Mouse (Mus musculus) liver, embryonic 13.5 days (tissue): ENCODE data around the gene Dapl1. TPM values are rescaled to one million over a fixed set of nuclear protein-coding genes. Genes with fewer than 3 reads are reported as not detected.

Source experiments
- ATAC-seq: fragments of 200-750 bp; cut with Nextera tagmentation; 2 replicates; pipeline ENCODE4 v1.8.0; 2017; ENCODE audit warnings: low read depth, mild to moderate bottlenecking, moderate number of reproducible peaks, moderate library complexity
- DNase-seq: peaks from one replicate; pipeline ENCODE4 v3.0.0; 2022
- H3K27ac ChIP-seq: fragments of 300-500 bp; sonication (generic); 2 replicates; pipeline ENCODE4 v1.5.1; 2015; ENCODE audit warnings: moderate library complexity, mild to moderate bottlenecking, inconsistent platforms
- H3K27me3 ChIP-seq: fragments of 300-500 bp; sonication (generic); 2 replicates; pipeline ENCODE4 v1.6.1; 2015; ENCODE audit warnings: mild to moderate bottlenecking, inconsistent platforms
- H3K36me3 ChIP-seq: fragments of 300-500 bp; sonication (generic); 2 replicates; pipeline ENCODE4 v1.6.1; 2015; ENCODE audit warnings: mild to moderate bottlenecking, inconsistent platforms
- H3K4me1 ChIP-seq: fragments of 300-500 bp; sonication (generic); replicated peaks from 2 replicates; pipeline ENCODE4 v1.6.1; 2015; ENCODE audit warnings: inconsistent platforms
- H3K4me2 ChIP-seq: fragments of 300-500 bp; sonication (generic); 2 replicates; pipeline ENCODE4 v1.6.1; 2015; ENCODE audit warnings: inconsistent platforms, mild to moderate bottlenecking, moderate library complexity
- H3K4me3 ChIP-seq: fragments of 300-500 bp; sonication (generic); replicated peaks from 2 replicates; pipeline ENCODE4 v1.5.1; 2015; ENCODE audit warnings: mild to moderate bottlenecking, inconsistent platforms
- H3K9ac ChIP-seq: fragments of 300-500 bp; sonication (generic); 2 replicates; pipeline ENCODE4 v1.6.1; 2015; ENCODE audit warnings: mild to moderate bottlenecking, inconsistent platforms
- H3K9me3 ChIP-seq: fragments of 300-500 bp; sonication (generic); replicated peaks from 2 replicates; pipeline ENCODE4 v1.6.1; 2016; ENCODE audit warnings: inconsistent platforms
- WGBS: fragments of 180-500 bp; shearing (Covaris S2); methylation state at CpG from one replicate; pipeline ENCODE4 v1.1.7; 2015; ENCODE audit not compliant: insufficient replicate concordance; 5-methylcytosine and 5-hydroxymethylcytosine counted together
- polyA plus RNA-seq: library from polyadenylated mRNA; unstranded; fragments of >200 nt; fragmentation: Nextera tagmentation; extraction: Ambion mirVana; gene quantifications from 2 replicates; pipeline ENCODE4 v1.2.1, GENCODE M21; 2015

Gene Dapl1
- polyA plus RNA-seq, 1 experiment from 2014 or later: 0.18 TPM

GRCm38 (mm10) chr2:59452102-59452501 is 32.4 kb upstream of the Dapl1 start:
- DNase-seq (no peak), ATAC-seq (no peak)
- Histone ChIP-seq H3K27me3 (no peaks in the 10 kb centered on the region), H3K9me3 (no peaks in the 10 kb centered on the region), H3K9ac (no peak overlapping the region), H3K36me3 (no peaks in the 10 kb centered on the region), H3K27ac (no peak overlapping the region), H3K4me1 (no peaks in the 10 kb centered on the region), H3K4me2 (no peak overlapping the region), H3K4me3 (no peak overlapping the region)
- 42% methylated on average over 3 of the region's 3 CpGs for whole genome bisulfite sequencing

GRCm38 (mm10) chr2:59462086-59462485 is 22.4 kb upstream of the Dapl1 start:
- Histone ChIP-seq H3K27me3 (no peaks in the 10 kb centered on the region), H3K9me3 (no peaks in the 10 kb centered on the region), H3K4me1 (no peaks in the 10 kb centered on the region), H3K9ac (no peak overlapping the region), H3K36me3 (no peaks in the 10 kb centered on the region), H3K27ac (no peak overlapping the region), H3K4me3 (no peak overlapping the region), H3K4me2 (no peak overlapping the region)
- ATAC-seq: no peak
- no peak for DNase-seq
- WGBS: 42% methylated on average over 6 of the region's 6 CpGs

DNA sequence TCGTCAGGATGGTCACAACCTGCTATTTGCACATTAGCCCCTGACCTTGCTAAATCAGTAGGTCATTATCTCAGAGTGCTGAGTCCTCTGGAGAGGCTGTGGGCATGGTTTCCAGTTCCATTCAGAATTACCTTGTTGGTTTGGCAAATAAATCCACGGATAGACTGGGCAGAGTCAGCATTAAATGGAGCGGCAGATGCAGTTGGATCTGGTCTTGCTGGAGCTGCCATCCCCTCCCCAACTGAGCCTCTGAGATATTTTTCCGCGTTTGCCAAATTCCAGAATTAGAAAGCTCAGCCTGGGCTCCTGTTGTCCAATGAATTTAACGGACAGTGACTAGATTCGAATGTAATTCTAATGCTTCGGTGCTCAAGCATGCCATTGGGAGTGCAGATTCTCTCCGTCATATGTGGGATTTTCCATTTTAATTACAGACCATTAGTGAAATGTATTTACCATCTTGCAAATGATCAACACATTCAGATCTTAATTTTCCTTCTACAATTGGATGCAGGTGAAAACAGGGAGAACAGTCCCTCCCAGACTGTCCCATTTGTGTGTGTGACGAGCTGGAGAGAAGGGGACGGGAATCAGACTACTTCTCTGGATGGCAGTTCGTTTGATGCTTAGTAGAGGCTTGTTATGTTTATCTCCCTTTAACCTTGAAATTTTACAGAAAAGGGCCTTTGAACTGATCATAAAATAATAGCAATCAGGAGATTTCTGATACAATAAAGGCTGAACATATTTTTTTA is 20.8 kb upstream of the Dapl1 start:
- Histone ChIP-seq H3K9ac (no peak overlapping the region), H3K27ac (no peak overlapping the region), H3K36me3 (no peaks in the 10 kb centered on the region), H3K4me2 (no peak overlapping the region), H3K4me3 (no peak overlapping the region), H3K4me1 (no peaks in the 10 kb centered on the region), H3K27me3 (no peaks in the 10 kb centered on the region), H3K9me3 (no peaks in the 10 kb centered on the region)
- 65% methylated on average over 12 of the region's 12 CpGs for WGBS
- no peak for DNase-seq
- ATAC-seq: no peak

DNA sequence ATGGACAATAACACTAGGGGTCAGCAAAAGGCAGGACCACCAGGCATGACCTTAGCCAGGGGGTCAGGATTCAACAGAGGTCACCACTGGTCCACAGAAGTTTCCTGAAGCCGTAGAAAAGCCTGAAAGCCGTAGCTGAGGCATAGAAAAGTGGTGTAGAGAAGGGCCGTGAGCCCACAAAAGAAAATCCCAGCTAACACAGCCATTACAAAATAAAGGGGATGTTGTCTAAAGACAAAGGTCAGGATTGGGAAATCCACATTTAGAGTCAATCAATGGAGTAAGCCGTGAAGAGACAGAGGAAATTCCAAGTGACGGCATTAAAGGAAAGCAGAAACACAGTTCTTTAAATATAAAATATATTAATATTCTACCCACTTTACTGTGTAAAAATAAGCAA is 18.8 kb upstream of the Dapl1 start:
- H3K9me3 ChIP-seq: no peaks in the 10 kb centered on the region
- H3K4me3 ChIP-seq: no peak overlapping the region
- no peak overlapping the region; the same call in 1 of the 2 replicates for H3K27ac ChIP-seq
- no peak for ATAC-seq
- no peak overlapping the region for H3K4me2 ChIP-seq
- no peak overlapping the region for H3K9ac ChIP-seq
- no peaks in the 10 kb centered on the region for H3K36me3 ChIP-seq
- no peaks in the 10 kb centered on the region for H3K27me3 ChIP-seq
- no peaks in the 10 kb centered on the region for H3K4me1 ChIP-seq
- no peak for DNase-seq
- WGBS: 62% methylated on average over 5 of the region's 5 CpGs

DNA sequence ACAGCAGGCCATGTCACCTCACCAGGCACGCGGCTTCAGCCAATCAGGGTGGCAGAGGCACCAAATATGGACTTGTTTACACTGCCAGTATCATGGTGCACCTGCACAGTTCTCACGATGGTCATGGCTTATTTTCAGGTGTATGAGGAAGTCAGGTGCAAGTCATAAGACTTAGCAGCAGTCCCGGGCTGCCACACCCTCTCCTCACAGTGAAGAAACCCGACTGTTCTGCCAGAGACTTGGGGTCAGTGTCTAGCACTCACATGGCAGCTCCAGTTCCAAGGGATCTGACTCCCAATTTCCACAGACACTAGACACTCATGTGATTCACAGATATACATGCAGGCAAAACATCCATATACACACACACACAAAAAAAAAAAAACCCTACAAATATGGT is 18.1 kb upstream of the Dapl1 start:
- no peaks in the 10 kb centered on the region for H3K27me3 ChIP-seq
- no peak overlapping the region for H3K9ac ChIP-seq
- no peak overlapping the region for H3K27ac ChIP-seq
- DNase-seq (no peak), ATAC-seq (no peak)
- no peaks in the 10 kb centered on the region for H3K4me1 ChIP-seq
- no peaks in the 10 kb centered on the region for H3K9me3 ChIP-seq
- 57% methylated on average over 5 of the region's 5 CpGs for WGBS
- H3K4me2 ChIP-seq: no peak overlapping the region
- H3K4me3 ChIP-seq: no peak overlapping the region
- H3K36me3 ChIP-seq: no peaks in the 10 kb centered on the region

GRCm38 (mm10) chr2:59467085-59467484 is 17.4 kb upstream of the Dapl1 start:
- H3K27me3 ChIP-seq: no peaks in the 10 kb centered on the region
- H3K4me2 ChIP-seq: no peak overlapping the region
- H3K36me3 ChIP-seq: no peaks in the 10 kb centered on the region
- no peak for ATAC-seq
- no peak for DNase-seq
- H3K4me3 ChIP-seq: no peak overlapping the region
- 57% methylated on average over 4 of the region's 4 CpGs for WGBS
- H3K4me1 ChIP-seq: no peaks in the 10 kb centered on the region
- H3K9me3 ChIP-seq: no peaks in the 10 kb centered on the region
- no peak overlapping the region for H3K9ac ChIP-seq
- H3K27ac ChIP-seq: no peak overlapping the region

GRCm38 (mm10) chr2:59467976-59468375 is 16.5 kb upstream of the Dapl1 start:
- no peak for ATAC-seq
- WGBS: 69% methylated on average over 6 of the region's 6 CpGs
- no peak for DNase-seq
- Histone ChIP-seq H3K4me2 (no peak overlapping the region), H3K4me3 (no peak overlapping the region), H3K27me3 (no peaks in the 10 kb centered on the region), H3K4me1 (no peaks in the 10 kb centered on the region), H3K9me3 (no peaks in the 10 kb centered on the region), H3K36me3 (no peaks in the 10 kb centered on the region), H3K27ac (no peak overlapping the region), H3K9ac (no peak overlapping the region)

GRCm38 (mm10) chr2:59469590-59470245 is 14.7 kb upstream of the Dapl1 start:
- H3K4me1 ChIP-seq: no peaks in the 10 kb centered on the region
- WGBS: 58% methylated on average over 8 of the region's 8 CpGs
- no peak overlapping the region for H3K4me3 ChIP-seq
- no peak for DNase-seq
- no peaks in the 10 kb centered on the region for H3K36me3 ChIP-seq
- no peaks in the 10 kb centered on the region for H3K27me3 ChIP-seq
- H3K27ac ChIP-seq: no peak overlapping the region
- no peak overlapping the region for H3K4me2 ChIP-seq
- no peak overlapping the region for H3K9ac ChIP-seq
- no peaks in the 10 kb centered on the region for H3K9me3 ChIP-seq
- ATAC-seq: no peak

DNA sequence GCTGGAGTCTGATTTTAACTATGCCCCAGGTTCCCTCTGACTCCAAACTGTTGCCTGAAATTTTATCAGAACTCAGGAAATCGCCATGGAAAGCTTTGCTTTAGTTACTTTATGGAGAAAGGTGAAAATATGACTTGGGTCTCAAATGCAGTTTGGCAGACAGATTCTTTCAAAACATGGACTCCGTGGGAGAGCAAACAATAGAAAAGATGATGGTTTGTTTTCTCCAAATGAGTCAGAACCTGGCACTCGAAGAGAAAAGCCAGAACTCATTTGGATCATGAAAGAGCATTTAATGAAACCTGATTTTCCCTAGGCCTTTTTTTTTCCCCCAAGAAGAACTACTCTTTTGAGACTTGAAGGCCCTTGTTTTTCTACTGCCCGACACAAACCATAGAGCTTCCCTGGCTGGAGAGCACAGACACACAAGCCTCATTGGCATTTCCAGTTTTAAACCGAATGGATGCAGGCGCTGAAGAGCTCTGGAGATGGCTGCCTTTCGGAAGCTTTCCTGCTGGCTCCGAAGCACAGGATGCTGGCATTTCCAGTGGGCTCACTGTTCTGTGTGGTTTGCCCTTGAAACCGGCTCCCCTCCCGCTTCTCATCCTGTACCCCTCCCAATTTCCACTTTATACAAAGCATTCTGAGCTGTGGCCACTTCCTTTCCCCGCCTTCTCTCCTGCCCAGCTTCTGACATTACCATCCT is 14.0 kb upstream of the Dapl1 start:
- ATAC-seq: no peak
- DNase-seq: no peak
- Histone ChIP-seq H3K4me3 (no peak overlapping the region), H3K4me1 (no peaks in the 10 kb centered on the region), H3K27ac (no peak overlapping the region), H3K9ac (no peak overlapping the region), H3K27me3 (no peaks in the 10 kb centered on the region), H3K4me2 (no peak overlapping the region), H3K36me3 (no peaks in the 10 kb centered on the region), H3K9me3 (no peaks in the 10 kb centered on the region)
- WGBS: 37% methylated on average over 11 of the region's 11 CpGs

DNA sequence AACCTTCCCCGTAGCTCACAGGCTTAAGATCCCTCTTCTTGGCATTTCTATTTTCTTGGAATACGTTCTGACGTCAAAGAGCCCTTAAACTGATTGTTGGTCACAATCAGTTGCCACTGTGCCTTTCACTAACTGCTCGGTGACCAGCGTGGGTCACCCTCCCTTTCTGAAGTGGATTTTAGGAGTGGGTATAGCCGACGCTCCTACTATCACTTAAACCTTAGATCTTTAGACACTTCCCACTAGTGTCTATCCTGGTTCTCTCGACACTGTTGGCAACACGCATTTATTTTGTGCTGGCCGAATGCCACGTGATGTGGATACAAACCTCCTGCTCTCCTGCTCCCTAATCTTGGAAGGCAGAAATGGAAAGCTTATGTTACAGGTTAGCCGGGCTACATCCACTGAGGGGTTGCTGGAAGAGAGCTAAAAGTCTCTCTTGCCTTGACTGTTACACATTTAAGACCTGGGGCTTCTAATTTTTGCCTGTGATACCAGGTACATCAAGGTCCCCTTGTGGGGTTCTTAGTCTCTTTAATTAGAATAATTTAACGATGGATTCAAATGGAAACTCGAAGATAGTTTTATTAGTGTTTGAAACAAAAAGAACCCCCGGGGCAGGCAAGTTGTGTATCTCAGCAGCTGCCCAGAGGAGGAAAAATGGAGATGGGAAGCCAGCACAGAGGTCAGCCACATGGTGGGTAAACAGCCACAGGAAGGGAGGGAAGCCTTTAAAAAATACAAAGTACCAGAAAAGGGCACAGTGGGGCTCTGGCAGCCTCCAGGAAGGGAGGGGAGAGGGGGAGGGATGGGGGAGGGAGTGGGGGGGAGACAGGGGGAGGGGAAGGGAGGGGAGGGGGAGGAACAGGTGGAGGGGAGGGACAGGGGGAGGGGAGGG is 13.2 kb upstream of the Dapl1 start:
- no peaks in the 10 kb centered on the region for H3K9me3 ChIP-seq
- no peak for DNase-seq

GRCm38 (mm10) chr2:59474336-59474735 is 10.1 kb upstream of the Dapl1 start:
- Histone ChIP-seq H3K36me3 (no peaks in the 10 kb centered on the region), H3K4me3 (no peak overlapping the region), H3K4me1 (no peaks in the 10 kb centered on the region), H3K27ac (no peak overlapping the region), H3K27me3 (no peaks in the 10 kb centered on the region), H3K4me2 (no peak overlapping the region), H3K9me3 (no peaks in the 10 kb centered on the region), H3K9ac (no peak overlapping the region)
- no peak for DNase-seq
- ATAC-seq: no peak
- 68% methylated on average over 4 of the region's 4 CpGs for WGBS

More for the DNA sequence above, 13.2 kb upstream of the Dapl1 start:
- no peak for ATAC-seq
- Histone ChIP-seq H3K27ac (no peak overlapping the region), H3K27me3 (no peaks in the 10 kb centered on the region), H3K9ac (no peak overlapping the region), H3K4me1 (no peaks in the 10 kb centered on the region), H3K36me3 (no peaks in the 10 kb centered on the region), H3K4me3 (no peak overlapping the region), H3K4me2 (no peak overlapping the region)
- 46% methylated on average over 15 of the region's 15 CpGs for WGBS
